Mouse (Mus musculus): ENCODE data around the gene Dock10. TPM values are rescaled to one million over a fixed set of nuclear protein-coding genes. Genes with fewer than 3 reads are reported as not detected.

The Dock10 gene
- polyA plus RNA-seq, 1 experiment from 2014 or later = 5.4 TPM

GRCm38 (mm10) chr1:80459923-80460322 lies 298.4 kb downstream of the Dock10 start:
- H3K9ac ChIP-seq (ENCODE audit: low read length) = no peak overlapping the region
- no peaks in the 10 kb centered on the region for H3K36me3 ChIP-seq (ENCODE audit: control insufficient read depth, insufficient read depth)
- H3K27ac ChIP-seq (ENCODE audit: low read length) = no peak overlapping the region
- no peak overlapping the region for H3K4me3 ChIP-seq (ENCODE audit: low read length)
- WGBS = 87% methylated on average over 1 of the region's 1 CpGs
- H3K27me3 ChIP-seq (ENCODE audit: control insufficient read depth, insufficient read depth, low read length) = no peaks in the 10 kb centered on the region
- ATAC-seq (replicated peaks; ENCODE audit: extremely low read depth, insufficient read depth, low FRiP score) = no peak
- H3K4me1 ChIP-seq (ENCODE audit: control insufficient read depth, insufficient read depth, low read length) = no peaks in the 10 kb centered on the region
- H3K4me2 ChIP-seq (ENCODE audit: low read depth, low read length) = no peak overlapping the region
- no peaks in the 10 kb centered on the region for H3K9me3 ChIP-seq (replicated peaks; ENCODE audit: control insufficient read depth, low read length)

GRCm38 (mm10) chr1:80459477-80459876 lies 298.9 kb downstream of the Dock10 start:
- no peak overlapping the region for H3K27ac ChIP-seq (ENCODE audit: low read length)
- H3K36me3 ChIP-seq (ENCODE audit: control insufficient read depth, insufficient read depth) = no peaks in the 10 kb centered on the region
- no peak overlapping the region for H3K4me3 ChIP-seq (ENCODE audit: low read length)
- no peaks in the 10 kb centered on the region for H3K4me1 ChIP-seq (ENCODE audit: control insufficient read depth, insufficient read depth, low read length)
- no peak for ATAC-seq (replicated peaks; ENCODE audit: extremely low read depth, insufficient read depth, low FRiP score)
- no peaks in the 10 kb centered on the region for H3K27me3 ChIP-seq (ENCODE audit: control insufficient read depth, insufficient read depth, low read length)
- no peak overlapping the region for H3K9ac ChIP-seq (ENCODE audit: low read length)
- no peaks in the 10 kb centered on the region for H3K9me3 ChIP-seq (replicated peaks; ENCODE audit: control insufficient read depth, low read length)
- H3K4me2 ChIP-seq (ENCODE audit: low read depth, low read length) = no peak overlapping the region

- Histone ChIP-seq H3K27ac (ENCODE audit: low read length) (no peak overlapping the region), H3K9ac (ENCODE audit: low read length) (no peak overlapping the region), H3K4me1 (ENCODE audit: control insufficient read depth, insufficient read depth, low read length) (no peaks in the 10 kb centered on the region), H3K36me3 (ENCODE audit: control insufficient read depth, insufficient read depth) (no peaks in the 10 kb centered on the region), H3K9me3 (replicated peaks; ENCODE audit: control insufficient read depth, low read length) (no peaks in the 10 kb centered on the region), H3K27me3 (ENCODE audit: control insufficient read depth, insufficient read depth, low read length) (no peaks in the 10 kb centered on the region), H3K4me3 (ENCODE audit: low read length) (no peak overlapping the region), H3K4me2 (ENCODE audit: low read depth, low read length) (no peak overlapping the region)
- ATAC-seq (replicated peaks; ENCODE audit: extremely low read depth, insufficient read depth, low FRiP score) = no peak
- 69% methylated on average over 2 of the region's 2 CpGs for WGBS
These were observed 304.4 kb downstream of the Dock10 start for GRCm38 (mm10) chr1:80453971-80454370.

GRCm38 (mm10) chr1:80451914-80452549 lies 306.3 kb downstream of the Dock10 start:
- H3K27me3 ChIP-seq (ENCODE audit: control insufficient read depth, insufficient read depth, low read length) = no peaks in the 10 kb centered on the region
- no peaks in the 10 kb centered on the region for H3K36me3 ChIP-seq (ENCODE audit: control insufficient read depth, insufficient read depth)
- no peak overlapping the region for H3K27ac ChIP-seq (ENCODE audit: low read length)
- H3K9ac ChIP-seq (ENCODE audit: low read length) = no peak overlapping the region
- no peak overlapping the region for H3K4me3 ChIP-seq (ENCODE audit: low read length)
- H3K9me3 ChIP-seq (replicated peaks; ENCODE audit: control insufficient read depth, low read length) = no peaks in the 10 kb centered on the region
- H3K4me1 ChIP-seq (ENCODE audit: control insufficient read depth, insufficient read depth, low read length) = no peaks in the 10 kb centered on the region
- H3K4me2 ChIP-seq (ENCODE audit: low read depth, low read length) = no peak overlapping the region
- 61% methylated on average over 1 of the region's 1 CpGs for WGBS
- ATAC-seq (replicated peaks; ENCODE audit: extremely low read depth, insufficient read depth, low FRiP score) = no peak

Measured in heart, embryonic 16.5 days (tissue).